Mouse (Mus musculus) lung, adult 2 months (tissue): ENCODE measurements around the gene Gcc1.

ENCODE experiments used
- CTCF ChIP-seq: fragments of 200-500 bp; IDR thresholded peaks from 2 replicates; pipeline ENCODE4 v1.5.1; 2011; ENCODE audit warnings: mild to moderate bottlenecking, low read length, control low read depth; ENCODE audit not compliant: insufficient read depth
- POLR2A ChIP-seq: fragments of 200-500 bp; IDR thresholded peaks from 2 replicates; pipeline ENCODE4 v1.6.1; 2011; ENCODE audit warnings: low read depth, mild to moderate bottlenecking, control low read depth, low read length, borderline replicate concordance; ENCODE audit errors: extremely low read depth

DNA sequence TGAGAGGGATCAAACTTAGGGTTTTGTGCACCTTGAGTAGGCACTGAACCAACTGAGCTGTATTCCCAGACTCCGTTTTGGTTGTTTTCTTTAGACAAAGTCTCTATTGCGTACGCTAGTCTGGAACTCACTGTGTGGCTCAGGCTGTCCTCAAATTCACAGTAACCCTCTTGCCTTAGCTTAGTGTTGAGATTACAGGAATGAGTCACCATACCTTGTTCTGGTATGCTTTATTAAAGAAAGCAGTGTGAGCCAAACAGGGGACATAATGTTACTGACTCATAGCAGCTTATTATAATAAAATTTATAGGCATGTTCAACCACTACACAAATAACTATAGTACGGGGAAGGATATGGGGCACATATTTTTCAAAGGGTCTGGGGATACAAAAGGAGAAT lies 46.0 kb upstream of the Gcc1 start:
- no peak for TF ChIP-seq POLR2A
- no peak for TF ChIP-seq CTCF
